Mouse (Mus musculus): ENCODE results near the gene Rdh14.

Rdh14 gene

GRCm38 (mm10) chr12:10390671-10391441 lies at the start of gene Rdh14:
Gene Rdh14 (plus strand): TSS chr12:10390772.
- DNase-seq (ENCODE audit: low spot score), result peak; percentile 98

- DNase-seq (ENCODE audit: low spot score), result no peak
These were observed 39.9 kb upstream of the Rdh14 start for GRCm38 (mm10) chr12:10350706-10351105.

GRCm38 (mm10) chr12:10357756-10358155 lies 32.8 kb upstream of the Rdh14 start:
- DNase-seq (ENCODE audit: low spot score), result no peak

DNA sequence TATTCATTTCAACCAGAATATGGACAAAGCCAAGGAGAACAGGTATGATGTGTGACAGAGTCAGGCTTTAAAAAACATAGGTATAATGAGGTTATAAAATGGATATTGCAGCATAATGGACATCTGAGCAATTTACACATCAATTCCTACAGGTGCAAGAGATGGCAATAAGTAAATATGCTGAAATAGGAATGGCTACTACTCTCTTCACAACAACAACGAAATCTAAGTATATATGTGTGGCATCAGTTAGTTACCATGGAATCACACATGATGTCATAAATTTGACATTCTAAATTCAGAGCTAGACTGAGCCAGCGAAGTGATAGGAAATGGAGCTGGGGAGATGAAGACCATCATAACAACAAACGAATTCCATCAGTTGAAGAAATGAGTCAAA lies 20.9 kb upstream of the Rdh14 start, which contains the start of gene Nt5c1b:
Gene Nt5c1b (plus strand): TSS at position 301 of the 400 bp plus-strand sequence.
- no peak for DNase-seq (ENCODE audit: low spot score)

GRCm38 (mm10) chr12:10400788-10401187 lies 10.2 kb downstream of the Rdh14 start:
- DNase-seq (ENCODE audit: low spot score), result no peak

- no peak for DNase-seq (ENCODE audit: low spot score)
These were observed 12.0 kb downstream of the Rdh14 start for GRCm38 (mm10) chr12:10402421-10403115.

DNA sequence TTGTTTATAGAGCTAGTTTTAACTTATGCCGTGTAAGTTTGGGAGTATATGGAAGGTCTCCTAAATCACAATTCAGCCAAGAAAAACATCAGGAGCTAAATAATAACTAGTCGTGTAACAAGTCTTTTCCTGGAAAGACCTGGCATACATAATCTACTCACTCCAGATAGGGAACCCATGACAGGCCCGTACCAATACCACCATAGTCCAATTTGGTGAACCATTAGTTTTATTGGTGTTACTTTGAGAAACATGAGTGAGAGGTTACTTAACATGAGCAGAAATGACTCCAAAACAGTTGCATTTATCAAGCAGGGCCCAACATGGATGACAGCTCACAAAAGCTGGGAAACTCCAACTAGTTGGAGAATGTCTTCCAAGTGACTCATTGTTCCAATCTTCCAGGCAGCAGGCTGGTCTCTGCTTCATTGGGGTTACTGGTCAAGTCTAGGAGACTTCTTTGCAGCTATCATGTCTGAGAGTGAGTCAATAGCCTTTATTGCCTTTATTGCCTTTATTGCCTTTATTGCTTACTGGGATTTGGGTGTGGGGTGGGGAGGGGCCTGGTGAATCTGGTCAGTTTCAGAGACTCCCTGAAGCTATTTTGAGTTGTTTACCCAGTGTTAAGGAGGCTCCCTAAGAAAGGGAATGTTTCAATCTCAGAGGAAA lies 20.1 kb downstream of the Rdh14 start:
- no peak for DNase-seq (ENCODE audit: low spot score)

- DNase-seq (ENCODE audit: low spot score), result no peak
These were observed 20.9 kb downstream of the Rdh14 start for GRCm38 (mm10) chr12:10411453-10411852.

- DNase-seq (ENCODE audit: low spot score), result no peak
These were observed 31.8 kb downstream of the Rdh14 start for GRCm38 (mm10) chr12:10422347-10422746.

- DNase-seq (ENCODE audit: low spot score), result no peak
These were observed 35.7 kb downstream of the Rdh14 start for GRCm38 (mm10) chr12:10425982-10426863.

DNA sequence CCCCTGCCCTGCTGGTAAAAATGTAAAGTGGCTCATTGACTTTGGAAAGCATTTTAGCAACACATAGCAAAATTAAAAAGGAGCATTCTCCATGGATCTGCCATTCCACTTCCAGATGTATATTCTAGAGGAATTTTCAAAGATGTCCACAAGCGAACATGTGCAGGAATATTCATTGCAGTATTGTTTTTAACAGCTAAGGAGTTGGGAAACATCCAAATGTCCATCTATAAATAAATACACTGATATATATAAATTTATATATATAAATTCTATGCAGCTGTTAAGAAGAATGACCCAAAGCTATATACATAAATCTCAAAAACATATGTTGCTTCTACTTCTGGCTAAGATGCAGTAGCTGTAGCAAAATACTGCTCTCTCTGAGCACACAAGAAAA lies 40.4 kb downstream of the Rdh14 start:
- no peak for DNase-seq (ENCODE audit: low spot score)

- peak; percentile 86 for DNase-seq (ENCODE audit: low spot score)
These were observed 47.8 kb downstream of the Rdh14 start for GRCm38 (mm10) chr12:10438054-10439001.

GRCm38 (mm10) chr12:10439483-10440235 lies 49.1 kb downstream of the Rdh14 start:
- no peak for DNase-seq (ENCODE audit: low spot score)

All from layer of hippocampus, adult 11-12 months (tissue).